Mouse (Mus musculus): ENCODE data around the gene Gm42742. TPM values are rescaled to one million over a fixed set of nuclear protein-coding genes. Genes with fewer than 3 reads are reported as not detected.

Gene Gm42742
- total RNA-seq, 2 experiments from 2014 or later = 21.5 to 22.6 TPM

DNA sequence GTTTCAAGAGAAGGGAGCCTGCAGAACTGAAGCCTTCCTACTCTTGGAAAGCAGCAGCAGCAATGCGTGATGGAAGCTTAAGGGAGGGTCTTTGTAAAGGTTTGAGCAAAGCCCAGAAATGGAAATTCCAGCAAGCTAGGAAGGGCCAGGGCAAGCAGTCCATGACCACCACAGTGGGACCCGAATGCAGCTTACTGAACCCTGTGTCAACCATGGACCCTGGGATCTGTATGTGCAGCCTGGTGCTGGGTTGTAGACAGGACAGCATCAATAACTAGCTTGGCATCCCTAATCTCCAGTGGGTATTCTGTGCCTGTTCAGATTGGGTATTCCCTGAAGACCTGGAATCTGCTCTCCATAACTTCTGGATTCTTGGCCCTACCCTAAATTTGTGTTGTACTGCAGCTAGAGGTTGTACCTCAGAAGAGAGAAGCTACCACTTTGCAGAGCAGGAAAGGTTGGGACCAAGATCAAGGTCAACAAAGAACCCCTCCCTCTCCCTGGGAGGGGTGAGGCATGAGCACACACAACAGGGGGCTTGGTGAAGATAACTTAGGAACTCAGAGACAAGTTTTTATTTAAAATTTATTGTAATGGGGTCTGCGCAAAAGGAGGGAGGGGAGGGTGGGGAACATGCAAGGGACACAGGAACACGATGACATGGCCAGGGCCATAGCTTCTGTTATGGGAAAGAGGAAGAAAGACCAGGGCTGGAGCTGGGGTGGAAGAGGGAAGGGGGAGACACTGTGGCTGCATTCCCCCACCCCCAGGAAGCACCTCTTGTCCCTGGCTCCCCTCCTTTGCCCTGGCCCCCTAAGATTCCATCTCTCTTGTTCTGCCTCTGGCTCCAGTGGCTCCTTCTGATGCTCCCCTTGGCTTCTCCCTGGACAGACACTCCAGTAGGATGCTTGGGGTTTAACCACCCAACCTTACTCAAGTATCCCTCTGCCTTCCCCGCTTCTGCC, 948 bp upstream of the Gm42742 start:
- intact Hi-C loops (cut with DNase I) = no loop called here
- DNase-seq (ENCODE audit: low spot score) = no peak

DNA sequence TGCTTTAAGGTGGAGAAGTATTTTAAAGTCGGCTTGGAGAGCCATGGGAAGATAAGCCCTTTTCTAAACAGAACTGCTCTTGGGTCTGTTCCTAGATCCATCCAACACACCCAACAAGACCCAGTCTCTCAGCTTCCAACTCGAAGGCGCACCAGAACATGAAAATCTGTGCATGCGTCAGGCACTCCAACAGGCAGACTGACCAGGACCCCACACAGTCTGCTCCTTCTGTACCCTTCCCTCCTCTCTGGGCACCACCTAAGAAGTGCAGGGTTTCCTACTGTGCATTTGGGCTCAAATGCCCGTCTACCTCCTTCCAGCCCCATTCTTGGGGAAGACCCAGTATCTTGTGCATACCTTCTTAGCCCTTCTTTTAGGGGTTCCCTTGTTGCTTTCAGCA, 406 bp downstream of the Gm42742 start:
- intact Hi-C loops (cut with DNase I) = no loop called here
- no peak for DNase-seq (ENCODE audit: low spot score)

DNA sequence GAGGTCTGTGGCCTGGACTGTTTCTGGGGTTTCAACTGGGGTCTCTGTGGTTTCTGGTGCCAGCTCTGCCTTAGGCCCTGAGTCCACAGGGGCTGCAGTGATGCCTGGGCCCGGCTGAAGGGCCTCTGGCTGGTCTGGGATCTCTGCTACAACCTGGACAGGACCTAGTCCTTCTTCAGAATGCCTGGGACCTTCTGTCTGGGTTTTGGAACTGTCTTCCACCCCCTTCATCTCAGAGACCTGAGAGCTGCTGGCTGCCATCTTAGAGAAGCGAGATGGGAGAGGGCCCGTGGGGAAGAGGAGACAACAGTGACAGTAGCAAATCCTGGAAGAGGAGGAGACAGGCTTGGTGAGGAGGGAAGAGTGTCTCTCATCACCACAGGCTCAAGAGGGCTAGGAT, 866 bp downstream of the Gm42742 start:
- intact Hi-C loops (cut with DNase I) = no loop called here

DNA sequence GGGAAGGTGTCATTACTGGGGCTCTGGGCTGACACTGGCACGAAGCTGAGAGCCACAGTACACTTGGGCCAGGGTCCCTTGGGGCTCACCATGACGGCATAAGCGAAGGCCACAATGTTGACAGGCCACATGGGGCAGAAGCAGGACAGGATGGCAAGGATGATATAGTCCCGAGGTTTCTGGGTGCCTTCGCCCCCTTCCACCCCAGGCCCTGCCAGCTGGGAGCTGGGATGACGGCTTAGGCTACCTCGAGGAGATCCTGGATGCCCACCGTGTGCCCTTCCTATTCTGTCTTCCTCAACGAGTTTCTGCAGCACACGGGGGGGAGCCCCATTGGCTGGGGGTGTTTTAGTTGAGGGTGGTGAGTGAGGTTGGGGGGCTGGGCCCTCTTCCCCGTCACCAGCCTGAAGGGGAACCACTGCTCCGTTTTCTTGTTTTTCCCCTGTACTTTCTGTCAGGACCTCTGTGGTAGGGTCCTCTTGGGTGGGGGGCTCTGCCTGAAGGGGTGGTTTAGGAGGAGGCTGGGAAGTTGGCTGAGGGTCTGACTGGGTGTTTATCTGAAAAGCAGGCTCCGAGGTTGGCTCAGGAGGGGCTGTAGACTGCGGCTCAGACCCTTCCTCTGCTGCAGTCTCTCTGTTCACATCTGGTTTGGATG, 1.5 kb downstream of the Gm42742 start:
- intact Hi-C loops (cut with DNase I) = no loop called here
- DNase-seq (ENCODE audit: low spot score) = no peak

More for the DNA sequence above, 866 bp downstream of the Gm42742 start:
- no peak for DNase-seq (ENCODE audit: low spot score)

DNA sequence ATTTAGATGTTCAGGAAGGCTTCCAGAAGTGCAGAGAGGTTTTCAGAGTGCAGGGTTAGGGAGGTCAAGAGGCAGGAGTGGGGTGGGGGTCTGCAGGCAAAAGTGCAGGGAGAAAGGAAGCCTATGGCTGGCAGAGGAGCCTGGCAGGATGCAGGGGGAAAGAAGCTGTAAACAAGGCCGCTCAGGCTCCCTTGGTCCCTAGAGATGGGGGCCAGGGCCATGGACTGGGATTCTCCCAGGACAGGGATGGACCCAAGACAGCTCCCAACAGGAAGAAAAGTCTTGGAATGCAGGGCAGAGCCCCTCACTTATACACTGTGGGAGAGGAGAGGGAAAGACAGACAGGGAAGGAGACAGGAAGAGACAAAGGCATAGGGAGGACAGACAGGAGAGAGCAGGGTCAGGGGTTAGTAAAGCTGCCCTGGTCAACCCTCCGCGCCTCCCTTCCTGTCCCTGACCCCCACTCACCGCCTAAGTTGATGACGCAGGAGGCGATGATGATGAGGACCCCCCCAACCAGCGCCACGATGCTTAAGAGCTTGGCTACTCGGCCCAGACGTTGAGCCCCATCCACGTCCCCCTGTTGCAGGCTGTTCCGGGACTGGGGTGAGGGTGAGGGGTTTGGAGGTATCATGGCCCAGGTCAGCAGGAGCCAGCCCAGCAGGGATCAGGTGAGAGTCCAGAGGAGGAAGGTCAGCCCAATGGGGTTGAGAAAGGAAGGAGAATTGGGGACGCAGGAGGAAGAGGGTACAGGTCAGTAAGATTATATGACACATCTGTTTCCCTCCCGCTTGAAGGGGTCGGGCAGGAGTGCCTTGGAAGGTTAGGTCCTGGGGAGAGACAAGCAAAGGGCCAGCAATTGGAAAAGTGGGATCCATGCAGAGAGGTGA, 2.2 kb downstream of the Gm42742 start:
- no peak for DNase-seq (ENCODE audit: low spot score)
- intact Hi-C loops (cut with DNase I) = no loop called here

DNA sequence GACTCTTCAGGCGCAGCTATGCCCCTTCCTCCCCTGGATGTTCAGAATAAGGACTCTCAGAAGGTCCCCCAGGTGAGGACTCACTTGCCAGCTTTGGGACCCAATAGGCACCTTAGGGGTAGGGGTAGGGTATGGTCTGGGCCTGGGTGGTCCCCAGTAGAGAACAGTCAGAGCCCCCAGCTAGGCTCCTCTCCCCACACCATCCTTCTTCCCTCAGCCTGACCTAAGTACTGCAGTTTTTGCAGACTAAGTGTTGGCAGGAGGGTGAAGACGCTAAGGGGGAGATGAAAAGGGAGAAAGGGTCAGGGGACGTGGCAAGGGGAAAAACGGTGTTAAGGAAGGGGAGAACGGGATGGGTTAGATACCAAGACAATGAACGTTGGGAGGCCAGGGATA, 2.9 kb downstream of the Gm42742 start:
- intact Hi-C loops (cut with DNase I) = no loop called here
- no peak for DNase-seq (ENCODE audit: low spot score)

DNA sequence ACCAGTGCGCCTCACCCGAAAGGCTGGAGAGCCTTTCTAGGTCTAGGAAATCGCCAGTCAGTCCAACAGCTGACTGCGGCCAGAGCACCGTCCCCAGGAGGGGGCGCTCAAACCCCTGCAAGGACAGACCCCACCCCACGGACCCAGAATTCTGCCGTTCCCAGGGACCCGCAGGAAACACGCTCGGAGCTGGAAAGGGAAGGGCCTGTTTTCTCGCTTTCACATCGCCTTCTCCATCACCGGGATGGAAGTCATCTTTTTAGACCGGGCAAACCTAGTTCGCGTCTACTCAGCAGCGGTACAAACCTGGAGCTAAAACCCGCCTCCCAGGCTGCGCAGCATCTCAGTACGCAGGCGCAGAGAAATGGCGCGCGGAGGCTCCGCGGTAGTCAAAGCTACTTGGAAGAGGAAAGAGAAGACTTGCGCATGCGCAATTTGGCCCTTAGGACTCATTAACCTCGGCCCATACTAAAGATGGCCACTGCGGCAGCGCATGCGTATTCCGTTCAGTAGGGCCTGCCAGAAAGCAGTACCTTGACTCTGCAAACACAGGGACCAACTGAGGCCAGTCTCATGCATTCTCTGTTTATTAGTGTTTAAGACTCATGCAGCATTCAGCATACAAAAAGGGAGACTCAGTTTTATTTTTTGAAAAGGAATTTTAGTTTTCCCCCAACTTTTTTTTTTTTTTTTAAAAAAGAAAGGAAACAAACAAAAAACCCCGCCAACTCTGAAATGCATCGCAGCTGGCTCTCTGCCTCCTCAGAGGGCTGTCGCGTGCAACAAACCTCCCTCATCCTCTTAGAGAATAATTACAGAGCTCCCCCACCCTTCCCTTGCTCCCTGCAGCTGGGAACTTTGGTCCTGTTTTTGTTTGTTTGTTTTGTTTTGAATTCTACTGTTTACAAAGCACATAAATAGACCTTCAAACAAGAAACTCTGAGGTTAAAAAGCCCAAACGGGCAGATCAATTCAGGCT, 3.6 kb downstream of the Gm42742 start, which contains the start of gene Pagr1a:
TSS of gene Pagr1a (minus strand) at position 382 of the 979 bp plus-strand sequence.
- intact Hi-C loops (cut with DNase I) = no loop called here
- DNase-seq (ENCODE audit: low spot score) = peak; percentile 94

DNA sequence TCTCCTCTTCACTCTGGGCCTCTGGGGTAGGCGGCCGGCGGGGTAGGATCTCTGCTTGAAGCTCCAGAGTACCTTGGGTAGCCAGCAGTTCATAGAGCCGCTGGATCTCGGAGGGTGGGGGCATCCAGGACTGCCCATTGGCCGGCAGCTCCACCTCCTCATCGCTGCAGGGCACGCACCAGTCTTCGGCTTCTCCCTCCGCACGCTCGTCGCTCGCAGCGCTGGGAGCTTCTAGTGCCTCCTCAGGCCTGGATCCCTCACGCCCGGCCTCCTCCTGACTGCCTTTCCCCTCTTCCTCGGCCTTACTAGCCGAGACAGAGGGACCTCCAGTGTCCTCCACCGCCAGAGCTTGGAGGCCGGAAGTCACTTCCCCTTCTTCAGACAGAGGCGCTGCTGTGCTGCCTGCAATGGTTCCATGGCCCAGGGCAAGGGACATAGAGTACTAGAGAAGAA, 4.4 kb downstream of the Gm42742 start:
- intact Hi-C loops (cut with DNase I) = no loop called here
- no peak for DNase-seq (ENCODE audit: low spot score)

DNA sequence TGATC, 4.6 kb downstream of the Gm42742 start, which contains the start of gene Pagr1b:
TSS of gene Pagr1b (minus strand) at position 4 of the 5 bp plus-strand sequence.
- intact Hi-C loops (cut with DNase I) = no loop called here
- no peak for DNase-seq (ENCODE audit: low spot score)

DNA sequence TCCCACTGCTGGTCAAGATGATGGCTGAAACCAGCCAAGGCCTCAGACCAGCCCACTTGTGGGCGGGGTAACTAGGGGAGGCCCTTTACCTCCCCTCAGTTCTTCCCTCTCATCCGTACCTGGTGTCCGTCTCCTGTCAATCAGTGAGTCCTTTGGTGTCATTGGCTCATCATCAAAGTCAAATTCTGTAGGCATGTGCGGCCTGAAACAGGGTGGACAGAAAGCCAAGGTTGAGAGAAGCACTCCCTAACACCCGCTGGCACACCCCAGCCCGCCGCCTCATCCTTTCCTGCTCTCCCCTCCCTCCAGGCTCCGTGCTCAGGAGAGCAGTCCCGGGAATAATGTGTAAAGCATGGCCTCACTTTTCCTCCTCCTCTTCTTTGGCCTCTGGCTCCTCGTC, 4.8 kb downstream of the Gm42742 start:
- intact Hi-C loops (cut with DNase I) = no loop called here
- DNase-seq (ENCODE audit: low spot score) = no peak

DNA sequence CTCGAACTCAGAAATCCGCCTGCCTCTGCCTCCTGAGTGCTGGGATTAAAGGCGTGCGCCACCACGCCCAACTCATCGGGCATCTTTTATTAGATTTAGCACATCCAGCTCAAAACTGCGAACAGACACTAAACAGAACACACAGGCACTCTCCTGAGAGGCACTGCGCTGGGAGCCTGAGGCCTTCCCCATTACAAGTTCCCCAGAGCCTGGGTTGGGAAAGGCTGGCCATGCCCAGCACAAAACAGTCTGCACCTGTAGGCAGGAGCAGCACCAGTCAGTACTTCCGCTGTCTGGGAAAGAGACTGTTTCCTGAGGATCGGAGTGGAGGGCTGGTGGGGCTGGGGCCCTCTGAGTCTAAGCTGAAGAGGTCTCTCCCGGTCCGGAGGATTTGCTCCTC, 5.9 kb downstream of the Gm42742 start:
- intact Hi-C loops (cut with DNase I) = loop anchor here (2.0 kb wide), 1 partner anchor 38 kb away; the partner anchor contains the start of gene Cdiptos
- DNase-seq (ENCODE audit: low spot score) = no peak

DNA sequence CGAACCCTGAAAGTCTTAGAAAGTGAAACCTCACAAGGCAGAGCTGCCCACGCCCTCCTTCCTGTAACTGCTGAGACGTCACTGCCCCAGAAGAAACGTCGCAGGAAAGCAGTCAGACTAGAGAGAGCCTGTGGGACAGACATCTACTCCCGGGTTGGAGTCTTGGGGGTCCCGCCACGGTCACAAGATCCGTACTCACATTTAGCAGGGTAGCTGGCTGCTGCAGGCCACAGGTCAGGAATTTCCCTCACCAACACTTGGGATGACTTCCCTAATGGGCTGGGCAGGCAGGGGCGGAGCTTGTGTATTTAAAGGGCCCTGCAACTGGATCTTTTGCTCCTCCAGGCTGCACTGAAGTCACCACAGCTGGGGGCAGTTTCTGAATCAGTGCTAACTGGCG, 6.6 kb downstream of the Gm42742 start, which contains the start of gene Mvp:
TSS of gene Mvp (minus strand) at position 302 of the 400 bp plus-strand sequence.
- intact Hi-C loops (cut with DNase I) = loop anchor here (2.0 kb wide), 1 partner anchor 38 kb away; the partner anchor contains the start of gene Cdiptos
- DNase-seq (ENCODE audit: low spot score) = peak; percentile 60

DNA sequence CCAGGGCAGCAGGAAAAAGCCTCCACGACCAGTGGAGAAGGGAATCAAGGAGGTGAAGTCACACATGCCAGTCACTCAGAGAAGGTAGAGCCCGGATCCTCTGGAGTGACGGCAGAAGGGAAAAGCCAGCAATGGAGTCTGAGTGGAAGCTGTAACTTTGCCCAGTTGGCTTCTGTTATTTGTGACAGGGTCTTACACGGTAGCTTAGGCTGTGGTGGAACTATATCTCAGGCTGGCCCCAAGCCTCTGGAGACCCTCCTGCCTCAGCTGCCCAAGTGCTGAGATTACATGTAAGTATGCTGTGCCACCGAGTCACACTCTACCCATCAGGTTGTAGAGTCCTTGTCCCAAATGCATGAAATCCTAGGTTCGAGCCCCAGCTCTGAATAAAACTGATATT, 7.5 kb downstream of the Gm42742 start:
- intact Hi-C loops (cut with DNase I) = no loop called here

DNA sequence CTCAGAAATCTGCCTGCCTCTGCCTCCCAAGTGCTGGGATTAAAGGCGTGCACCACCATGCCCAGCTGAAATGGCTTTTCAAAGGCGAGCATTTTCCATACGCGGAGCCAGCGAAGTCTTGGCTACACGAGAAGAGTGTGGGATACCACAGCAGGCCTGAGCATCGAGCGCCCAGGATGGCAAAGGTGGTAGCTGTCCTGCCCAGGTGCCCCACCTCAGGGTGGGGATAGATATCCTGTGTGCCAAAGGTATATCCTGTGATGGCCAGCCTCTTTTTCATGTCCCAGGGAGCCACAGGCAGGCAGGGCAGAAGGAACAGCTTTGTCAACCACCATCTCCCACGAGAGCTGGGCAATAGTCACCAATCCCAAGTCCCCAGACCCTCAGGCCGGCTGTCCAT, 8.1 kb downstream of the Gm42742 start:
- DNase-seq (ENCODE audit: low spot score) = no peak

More for the DNA sequence above, 7.5 kb downstream of the Gm42742 start:
- no peak for DNase-seq (ENCODE audit: low spot score)

DNA sequence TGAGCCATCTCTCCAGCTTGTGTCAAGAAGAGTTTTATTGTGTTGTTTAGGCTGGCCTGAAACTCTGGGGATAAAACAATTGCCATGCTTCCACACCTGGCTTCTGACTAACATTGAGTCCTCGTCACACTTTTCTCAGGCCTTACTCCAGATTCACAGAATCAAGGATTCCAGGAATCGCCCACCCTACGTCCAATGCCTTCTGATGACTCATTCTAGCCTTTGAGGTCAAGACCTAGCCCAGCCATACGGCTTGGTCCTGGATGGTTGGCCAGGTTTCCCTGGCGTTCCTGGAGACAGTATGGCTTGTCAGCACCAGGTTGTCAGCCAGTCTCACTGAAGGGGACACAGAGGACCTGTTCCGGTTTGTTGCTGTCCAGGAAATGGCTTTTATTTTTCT, 8.5 kb downstream of the Gm42742 start:
- DNase-seq (ENCODE audit: low spot score) = no peak
- intact Hi-C loops (cut with DNase I) = no loop called here

More for the DNA sequence above, 8.1 kb downstream of the Gm42742 start:
- intact Hi-C loops (cut with DNase I) = no loop called here

DNA sequence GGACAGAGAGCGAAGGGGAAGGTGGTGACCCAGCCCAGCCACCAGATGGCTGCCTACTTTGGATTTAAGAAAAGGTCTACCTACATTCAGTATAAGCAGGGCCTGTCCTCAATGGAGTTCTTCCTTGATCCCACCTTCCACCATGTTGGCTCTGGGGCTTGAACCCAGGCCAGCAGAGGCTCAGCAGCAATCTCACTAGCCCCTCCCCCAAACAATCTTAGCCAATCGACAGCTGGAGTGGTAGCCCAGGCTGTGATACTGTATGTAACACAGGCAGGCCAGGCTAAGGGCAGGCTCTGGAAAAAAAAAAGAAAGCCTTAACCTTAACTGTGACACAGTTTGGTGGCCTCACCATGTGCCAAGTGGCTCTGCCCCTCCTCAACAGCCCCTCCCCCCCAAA, 9.2 kb downstream of the Gm42742 start:
- intact Hi-C loops (cut with DNase I) = no loop called here
- no peak for DNase-seq (ENCODE audit: low spot score)

DNA sequence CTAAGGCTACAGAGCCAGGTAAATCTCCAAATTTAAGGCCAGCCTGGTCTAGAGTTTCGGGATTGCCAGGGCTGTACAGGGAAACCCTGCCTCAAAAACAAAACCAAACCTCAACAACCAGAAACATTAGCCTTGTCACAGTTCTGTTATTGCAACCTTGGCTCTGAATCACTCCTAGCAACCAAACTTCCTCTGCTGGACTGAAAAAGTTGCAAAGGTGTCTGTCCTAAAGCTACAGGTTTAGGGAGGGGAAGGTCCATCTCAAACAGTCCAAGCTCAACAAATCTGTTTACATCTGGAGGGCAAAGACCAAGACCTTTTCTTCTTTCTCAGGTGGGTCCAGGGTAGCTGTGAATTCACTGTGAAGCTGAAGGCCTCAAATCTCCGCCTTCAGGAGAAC, 9.8 kb downstream of the Gm42742 start:
- intact Hi-C loops (cut with DNase I) = no loop called here
- DNase-seq (ENCODE audit: low spot score) = no peak

DNA sequence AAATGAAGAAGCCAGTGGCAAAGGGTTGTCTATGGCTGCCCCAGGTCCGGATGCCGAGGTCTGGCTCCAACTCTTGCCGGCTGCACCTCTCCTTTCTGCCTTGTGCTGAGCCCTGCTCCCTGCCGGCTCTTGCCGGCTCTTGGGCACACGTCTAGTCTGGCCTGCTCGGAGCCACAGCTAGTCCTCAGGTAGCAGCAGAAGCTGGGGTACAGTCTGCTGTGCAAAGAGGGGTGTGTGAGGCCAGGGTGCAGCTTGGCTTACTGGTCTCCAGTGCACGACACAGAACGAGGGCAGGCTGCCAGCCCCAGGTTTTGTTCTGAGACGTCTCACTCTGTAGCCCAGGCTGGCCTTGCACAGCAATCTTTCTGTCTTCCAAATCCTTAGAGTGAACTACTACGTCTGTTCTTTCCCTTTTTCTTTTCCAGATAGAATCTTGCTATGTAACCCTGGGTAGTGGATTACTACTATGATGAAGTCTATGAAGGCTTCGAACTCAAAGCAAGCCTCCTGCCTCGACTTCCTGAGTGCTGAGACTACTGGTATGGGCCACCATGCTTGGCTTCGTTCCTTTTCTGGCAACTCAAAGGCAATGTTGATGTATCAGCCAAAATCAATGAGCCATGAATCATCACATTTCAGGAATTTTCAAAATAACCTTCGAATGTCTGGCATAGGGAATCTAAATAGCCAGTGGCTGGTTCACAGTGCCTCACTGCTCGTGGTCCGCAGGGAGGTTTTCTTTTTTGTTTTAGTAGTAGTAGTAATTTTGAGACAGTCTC, 11.4 kb downstream of the Gm42742 start:
- intact Hi-C loops (cut with DNase I) = loop anchor here (5.0 kb wide), 1 partner anchor 93 kb away; no protein-coding TSS in a partner anchor
- no peak for DNase-seq (ENCODE audit: low spot score)

Data from heart, postnatal 25 days (tissue).